Mouse (Mus musculus): Measurements from ENCODE around the gene Rapgef2.

Rapgef2 gene

DNA sequence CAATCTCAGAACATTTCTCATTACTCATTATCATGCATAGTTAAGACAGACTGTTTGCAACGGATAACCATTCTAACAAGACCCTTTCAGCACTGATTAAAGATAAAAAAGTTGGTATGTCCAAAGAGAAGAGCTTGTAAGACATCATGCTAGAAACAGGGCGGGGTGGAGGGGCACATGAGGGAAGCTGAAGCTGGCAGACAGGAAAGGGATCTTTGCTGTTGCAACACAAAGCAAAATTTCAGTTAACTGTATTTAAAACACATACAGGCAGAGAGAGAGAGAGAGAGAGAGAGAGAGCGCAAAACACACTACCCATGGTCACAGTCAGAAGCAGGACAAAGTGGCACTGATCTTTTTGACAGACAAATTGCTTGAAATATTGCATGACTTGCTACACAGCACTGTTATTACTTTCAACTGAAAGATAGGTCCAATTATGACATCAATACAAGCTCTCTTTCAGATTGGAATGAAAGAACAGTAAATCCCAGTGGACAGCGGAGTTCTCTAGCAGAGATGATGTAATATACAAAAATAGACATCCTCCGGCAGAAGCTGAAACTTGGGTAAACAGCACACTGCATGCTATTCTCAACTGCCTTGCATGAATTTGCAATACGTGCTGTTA is 125.1 kb downstream of the Rapgef2 start:
- peak in 1 of 2 experiments; percentile 41 for DNase-seq

DNA sequence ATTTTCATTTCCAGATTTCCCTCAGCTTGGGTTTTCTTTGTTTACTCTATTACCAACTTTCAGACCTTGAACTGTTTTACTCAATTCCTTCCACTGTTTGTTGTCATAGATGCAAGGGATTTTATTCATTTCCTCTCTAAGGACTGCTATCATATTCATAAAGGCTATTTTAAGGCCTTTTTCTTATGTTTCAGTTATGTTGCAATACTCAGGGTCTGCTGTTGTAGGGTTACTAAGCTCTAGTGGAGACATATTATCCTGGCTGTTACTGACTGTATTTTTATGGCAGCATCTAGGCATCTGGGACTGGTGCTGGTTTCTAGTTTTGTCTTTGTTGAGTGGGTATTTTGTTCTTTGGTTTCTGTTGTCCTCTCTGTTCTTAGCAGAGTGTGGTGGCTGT is 128.1 kb downstream of the Rapgef2 start:
- no peak for DNase-seq

DNA sequence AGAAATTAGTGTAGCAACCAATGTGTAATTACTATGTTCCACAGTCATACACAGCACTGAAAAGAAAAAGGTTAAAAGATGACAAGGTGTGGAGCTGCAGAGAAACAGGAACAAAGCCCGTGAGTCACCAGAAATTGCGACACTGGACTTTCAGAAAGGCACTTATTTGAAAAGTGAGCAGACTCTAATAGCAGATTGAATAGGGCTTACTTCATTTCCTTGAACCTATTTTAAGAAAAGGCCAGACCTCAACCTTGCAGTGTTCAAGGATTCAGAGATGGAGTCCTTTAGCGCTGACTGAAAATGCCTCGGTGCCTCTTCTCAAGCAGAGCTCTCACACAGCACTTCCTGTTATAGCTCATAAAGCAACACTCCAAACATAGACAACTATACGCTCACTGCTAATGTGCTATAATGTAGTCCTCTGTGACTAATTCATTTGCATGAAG is 133.3 kb downstream of the Rapgef2 start:
- DNase-seq = peak in 1 of 2 experiments; percentile 42

DNA sequence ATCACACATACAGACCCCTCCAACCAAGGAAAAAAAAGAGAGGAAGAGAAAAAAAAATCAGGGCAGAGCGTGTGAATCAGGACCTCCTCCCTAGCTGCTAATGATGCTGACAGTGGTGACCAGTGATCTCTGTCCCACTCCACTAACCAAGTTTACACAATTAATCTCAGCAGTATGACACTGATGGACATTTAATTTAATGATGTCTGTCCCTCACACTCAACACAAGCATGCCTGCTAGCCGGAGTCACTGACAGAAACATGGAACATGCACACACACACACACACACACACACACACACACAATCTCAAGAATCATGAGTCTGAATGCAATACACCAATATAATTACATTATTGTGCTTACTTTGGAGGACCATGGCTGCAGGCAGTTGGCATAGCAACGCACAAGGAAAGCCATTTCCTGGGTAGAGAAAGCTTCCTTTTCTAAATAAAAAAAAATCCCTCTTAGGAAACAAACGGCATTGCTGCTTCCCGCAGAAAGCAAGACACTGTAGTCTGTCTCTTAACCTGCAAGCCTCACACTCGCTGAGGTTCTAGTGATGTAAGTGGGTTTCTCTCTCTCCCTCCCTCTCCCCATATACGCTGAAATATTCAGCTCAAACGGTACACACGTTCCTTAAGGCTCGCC is 140.8 kb downstream of the Rapgef2 start:
- DNase-seq = no peak

DNA sequence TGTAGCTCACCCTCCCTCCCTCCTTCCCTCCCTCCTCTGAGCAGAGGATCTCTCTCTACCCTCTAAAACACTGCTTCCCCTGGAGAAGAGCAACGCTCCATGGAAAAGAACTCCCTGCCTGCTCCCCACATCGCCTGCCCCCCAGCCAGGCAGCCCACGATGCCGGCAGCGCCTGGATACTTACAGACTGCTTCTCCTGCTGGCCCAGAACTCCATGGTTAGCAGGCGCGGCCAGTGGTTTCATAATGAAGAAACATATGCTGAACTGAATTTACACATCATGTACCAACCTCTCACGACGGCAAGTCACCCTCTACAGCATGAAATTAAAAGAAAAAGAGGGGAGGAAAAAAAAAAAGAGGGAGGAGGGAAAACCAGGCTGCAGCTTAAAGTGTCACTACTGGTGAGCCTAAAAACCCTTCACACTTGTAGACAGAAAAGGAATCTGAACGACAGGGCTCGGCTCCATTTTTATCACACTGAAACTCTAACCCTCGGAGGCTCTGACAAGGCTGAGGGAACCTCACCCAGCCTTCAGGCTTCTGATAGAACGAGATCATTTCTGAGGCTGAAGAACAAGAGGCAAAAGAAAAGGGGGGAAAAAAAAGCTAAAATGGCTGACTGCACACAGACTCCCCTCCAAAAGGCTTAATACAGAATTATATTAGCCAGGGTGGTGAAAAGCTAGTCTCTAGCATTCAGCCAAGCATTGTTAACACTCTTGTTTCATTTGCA is 141.5 kb downstream of the Rapgef2 start:
- DNase-seq = no peak

DNA sequence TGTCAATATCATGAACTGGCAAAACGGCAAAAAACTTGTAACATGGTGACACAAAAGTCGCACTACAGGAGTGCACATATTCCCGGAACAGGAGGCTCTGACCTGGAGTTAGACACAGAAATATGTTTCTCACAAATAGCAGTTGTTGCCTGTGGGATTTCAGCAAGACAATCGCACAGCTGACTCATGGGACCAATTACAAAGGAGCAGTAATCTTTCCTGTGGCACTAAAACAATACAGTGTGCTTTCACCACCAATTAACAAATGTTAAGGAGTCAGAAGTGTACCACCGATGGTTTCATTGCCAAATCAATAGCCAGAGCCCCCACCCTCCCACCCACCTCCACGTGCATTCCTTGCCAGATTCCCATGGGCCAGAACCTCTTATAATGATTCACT is 142.2 kb downstream of the Rapgef2 start:
- DNase-seq = no peak

DNA sequence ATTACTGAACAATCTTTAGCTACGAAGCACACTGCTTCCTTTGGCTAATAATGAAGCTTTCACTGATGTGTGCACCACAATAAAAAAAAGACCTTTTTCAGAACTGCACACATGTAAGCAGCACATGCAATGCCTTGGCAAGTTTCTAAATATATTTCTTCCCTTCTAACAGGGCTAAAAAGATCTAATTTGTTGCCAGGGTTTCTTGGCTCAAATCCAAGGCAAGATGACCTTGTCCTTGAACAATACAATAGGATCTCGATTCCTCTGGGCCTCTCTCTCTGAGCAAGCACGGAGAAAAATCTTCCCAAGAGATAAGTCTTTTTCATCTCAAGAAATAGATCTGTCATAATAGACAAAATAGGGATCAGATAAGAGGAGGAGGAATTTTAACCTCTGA is 147.1 kb downstream of the Rapgef2 start:
- DNase-seq = peak; percentile 49 to 69

DNA sequence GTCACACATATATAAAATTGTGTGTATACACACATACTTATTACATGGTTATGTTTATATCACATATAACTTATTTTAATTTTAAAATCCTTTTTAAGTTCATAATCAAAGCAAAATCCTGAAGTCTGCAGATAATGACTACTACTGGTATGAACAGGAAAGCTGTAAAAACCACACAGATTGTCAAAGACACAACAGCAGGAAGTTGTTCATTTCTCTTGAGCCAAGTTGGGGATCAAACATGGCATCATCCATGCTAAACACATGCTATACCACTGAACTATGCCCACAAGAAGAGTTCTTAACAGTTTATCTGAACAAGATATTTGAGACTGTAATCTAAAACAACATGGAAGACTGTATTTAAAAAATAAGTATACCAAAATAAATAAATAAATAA is 147.7 kb downstream of the Rapgef2 start:
- no peak for DNase-seq

DNA sequence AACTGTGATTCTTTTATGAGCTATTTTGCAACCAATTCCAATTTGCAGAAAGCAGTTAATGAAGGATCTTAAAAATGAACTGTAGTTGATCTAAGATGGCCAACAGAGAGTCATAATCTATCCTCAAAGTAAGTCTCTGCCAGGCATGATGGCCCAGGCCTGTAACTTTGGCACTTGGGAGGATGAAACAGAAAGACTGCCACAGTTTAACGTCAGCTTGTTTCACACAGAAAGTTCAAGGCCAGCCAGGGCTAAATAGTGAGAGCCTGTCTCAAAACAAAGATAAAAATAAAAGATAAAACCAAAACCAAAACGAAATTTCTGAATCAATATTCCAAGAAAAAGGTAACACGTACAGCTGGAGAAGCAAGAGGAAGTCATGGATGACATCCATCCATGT is 155.3 kb downstream of the Rapgef2 start:
- no peak for DNase-seq

DNA sequence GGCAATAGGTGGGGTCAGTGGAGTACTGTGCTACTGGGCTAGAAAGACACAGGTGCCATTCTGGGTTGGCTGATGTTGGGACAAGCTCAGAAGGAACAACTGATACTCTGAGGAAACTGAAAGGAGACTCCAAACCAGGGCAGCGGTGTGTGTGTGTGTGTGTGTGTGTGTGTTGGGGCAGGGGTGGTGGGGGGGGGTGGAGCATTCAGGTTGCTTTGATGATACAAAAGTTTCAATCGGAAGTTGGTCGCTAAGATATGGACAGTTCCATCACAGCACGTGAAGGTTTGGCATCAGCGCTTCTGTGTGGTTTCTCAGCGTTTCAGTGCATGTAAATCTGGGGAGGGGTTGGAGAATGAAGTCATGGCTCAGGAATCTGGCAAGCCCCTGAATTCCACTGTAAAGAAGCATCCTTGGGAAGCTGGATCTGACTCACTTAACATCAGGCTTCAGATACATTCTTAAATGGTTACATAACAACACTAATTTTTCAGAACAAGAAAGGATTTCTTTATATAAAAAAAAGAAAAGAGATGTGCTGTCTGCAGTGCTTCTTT is 157.2 kb downstream of the Rapgef2 start:
- no peak for DNase-seq

DNA sequence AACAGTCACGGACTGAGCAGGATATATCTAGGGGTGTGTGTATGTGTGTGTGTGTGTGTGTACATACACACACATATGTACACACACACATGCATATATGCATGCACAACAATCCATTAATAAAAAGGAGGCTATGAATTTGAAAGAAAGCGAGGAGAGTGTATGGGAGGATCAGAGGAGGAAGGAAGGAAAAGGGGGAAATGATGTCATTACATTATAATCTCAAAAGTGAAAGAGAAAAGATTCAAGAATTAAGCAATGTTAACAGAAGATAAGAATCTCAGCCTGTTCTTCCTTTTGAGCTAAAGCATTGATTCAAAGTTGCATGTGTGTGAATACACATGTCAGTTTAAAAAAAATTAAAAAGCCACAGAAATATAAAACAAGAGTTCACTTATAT is 158.5 kb downstream of the Rapgef2 start:
- no peak for DNase-seq

DNA sequence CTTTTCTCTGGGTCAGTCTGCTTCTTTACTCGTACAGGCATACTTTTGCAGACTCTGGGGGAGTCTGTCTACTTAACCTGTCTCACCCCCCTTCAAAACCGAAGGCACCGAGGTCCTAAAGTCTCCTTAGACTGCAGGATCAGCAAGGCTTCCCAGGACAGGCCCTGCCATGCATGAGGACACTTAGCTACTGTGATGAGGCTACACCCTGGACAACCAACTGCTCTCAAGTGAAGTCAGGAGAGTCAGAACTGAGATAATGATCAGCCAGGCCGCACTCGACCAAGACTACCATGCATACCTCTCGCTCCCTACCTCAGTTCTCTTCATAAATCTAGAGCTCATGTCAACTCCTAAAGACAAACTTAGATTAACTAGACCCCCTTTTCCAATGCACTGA is 159.5 kb downstream of the Rapgef2 start:
- peak in 1 of 2 experiments; percentile 26 for DNase-seq

DNA sequence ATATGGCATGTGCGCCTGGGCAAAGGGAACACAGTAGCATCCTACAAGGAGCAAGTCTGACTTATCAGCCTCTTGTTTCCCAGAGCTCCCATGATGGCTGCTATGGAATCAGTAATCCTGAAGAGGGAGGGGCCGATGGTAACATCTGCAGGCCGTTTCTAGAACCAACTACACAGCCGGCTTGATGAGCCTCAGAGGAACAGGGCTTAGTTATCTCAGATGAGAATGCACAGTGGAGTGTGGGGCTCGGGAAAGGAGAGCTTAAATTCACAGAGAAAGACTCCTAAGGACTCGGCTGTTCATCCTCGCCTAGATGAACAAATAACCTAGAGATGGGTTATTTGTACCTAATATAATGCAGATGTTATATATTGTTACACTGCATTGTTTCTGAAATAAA is 164.9 kb downstream of the Rapgef2 start:
- DNase-seq = no peak

DNA sequence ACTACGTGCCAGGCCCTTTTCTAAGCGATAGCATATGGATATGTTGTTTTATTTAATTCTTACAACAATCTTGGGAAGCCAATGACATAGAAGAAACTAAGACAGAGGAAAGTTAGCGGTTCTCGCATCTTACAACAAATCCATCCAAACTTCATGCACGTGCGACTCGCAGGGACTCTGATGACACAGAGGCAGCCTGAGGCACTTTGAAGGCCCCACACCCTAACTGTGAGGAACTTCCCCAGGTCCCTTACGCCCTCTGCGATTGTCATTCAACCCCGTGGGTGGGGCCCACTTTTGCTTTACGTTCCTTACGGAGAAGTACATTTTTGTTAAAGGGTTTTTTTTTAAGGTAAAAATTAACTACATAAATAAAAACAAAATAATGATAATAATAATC is 166.3 kb downstream of the Rapgef2 start:
- no peak for DNase-seq

DNA sequence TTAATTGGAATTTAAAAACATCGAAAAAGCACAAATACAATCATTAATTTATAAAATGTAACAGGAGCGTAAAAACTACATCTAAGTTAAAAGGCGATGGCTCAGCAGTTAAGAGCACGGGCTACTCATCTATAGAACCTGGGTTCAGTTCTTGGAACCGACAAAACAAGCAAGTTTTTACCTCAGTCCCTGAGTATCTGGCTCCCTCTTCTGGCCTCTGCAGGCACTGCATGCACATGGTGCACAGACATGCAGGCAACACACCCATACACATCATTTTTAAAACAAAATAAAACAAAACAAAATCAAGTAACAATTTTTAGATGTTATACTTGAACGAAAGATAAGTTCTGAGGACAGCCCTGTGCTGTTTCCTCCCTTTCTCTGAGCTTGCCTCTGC is 176.2 kb downstream of the Rapgef2 start:
- DNase-seq = peak in 1 of 2 experiments; percentile 56

DNA sequence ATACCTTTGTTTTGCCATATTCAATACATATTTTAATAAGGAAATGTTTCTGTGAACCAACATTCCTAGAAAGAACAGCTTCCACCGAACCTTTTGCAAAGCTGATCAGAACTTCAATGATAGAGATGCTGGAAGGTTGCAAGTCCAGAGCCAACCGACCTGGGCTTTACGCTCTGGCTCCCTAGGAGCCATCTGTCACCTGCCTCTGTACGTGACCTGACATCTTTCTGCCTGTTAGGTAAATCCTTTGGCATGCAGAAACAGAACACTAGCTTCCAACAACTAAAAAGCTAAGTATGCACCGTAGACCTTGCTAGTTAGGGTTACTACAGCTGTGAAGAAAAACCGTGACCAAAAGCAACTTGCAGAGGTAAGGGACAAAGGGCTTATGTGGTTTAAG is 178.1 kb downstream of the Rapgef2 start:
- DNase-seq = no peak

DNA sequence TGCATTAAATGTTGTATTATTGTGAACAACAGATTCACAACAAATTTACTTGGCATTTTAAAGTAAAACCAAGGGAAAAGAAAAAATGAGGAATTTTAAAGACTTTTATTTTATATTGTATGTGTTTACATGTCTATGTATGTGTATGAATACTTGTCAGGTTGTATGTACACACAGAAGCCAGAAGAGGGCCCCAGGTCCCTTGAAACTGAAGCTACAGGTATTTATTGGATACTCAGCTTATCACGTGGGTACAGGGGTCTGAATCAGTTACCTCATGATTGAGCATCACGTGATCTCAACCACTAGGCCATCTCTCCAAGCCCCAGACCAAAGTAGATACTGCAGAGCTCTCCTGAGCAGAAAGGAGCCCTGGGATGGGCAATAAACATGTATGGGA is 180.0 kb downstream of the Rapgef2 start:
- DNase-seq = peak in 1 of 2 experiments; percentile 12

DNA sequence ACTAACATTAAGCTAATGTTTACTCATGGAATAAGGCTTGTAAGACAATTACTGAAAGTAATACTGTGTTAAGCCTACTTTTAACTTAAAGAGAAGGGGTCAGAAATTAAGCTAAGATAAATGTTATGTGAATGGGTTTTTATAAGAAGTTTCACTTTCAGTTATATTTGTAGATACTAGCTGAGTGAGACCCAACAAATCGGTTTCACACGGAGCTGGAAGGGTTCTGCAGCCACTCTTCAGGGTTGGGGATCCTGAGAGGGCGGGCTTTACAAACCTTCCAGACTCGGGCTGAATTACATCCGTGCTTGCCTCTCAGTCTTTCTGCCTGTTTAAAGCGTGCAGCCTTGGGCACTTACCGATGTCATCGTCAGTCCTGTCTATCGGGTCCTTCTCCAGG is 182.7 kb downstream of the Rapgef2 start:
- no peak for DNase-seq

DNA sequence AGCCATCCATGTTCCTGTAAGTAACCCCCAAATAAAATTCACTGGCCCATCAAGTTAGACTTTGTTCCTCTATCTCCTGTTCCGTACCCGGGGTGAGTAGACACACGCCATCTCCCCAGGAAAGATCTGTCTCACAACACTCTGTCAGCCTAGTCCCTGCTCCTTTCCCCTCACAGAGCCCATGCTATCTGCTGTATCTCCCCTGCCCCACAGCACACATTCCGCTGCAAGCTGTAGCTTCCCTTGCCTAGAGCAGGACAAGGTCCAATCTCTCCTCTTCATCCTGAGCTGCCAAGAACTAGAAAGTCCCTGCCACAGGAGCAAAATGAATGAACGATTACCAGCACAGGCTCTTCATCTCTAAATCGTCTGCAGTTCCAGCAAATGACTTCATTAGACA is 184.6 kb downstream of the Rapgef2 start:
- DNase-seq = no peak

DNA sequence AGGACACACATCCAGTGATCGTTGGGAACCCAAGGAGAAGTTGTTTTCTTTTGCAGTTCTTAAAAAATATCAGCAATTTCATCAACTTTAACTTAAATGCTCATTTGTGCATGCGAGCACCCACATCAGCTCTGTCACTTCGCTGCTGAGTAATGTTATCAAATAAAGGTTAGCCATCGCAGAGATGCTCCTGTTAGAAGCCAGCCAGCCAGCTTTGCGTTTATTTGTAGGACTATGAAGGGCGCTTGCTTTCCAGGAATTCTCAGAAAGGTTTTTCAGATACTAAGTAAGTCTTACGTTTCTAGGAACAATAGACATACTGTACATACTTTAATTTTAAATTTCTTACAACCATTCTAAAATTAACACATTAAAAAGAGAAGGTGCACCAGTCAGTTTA is 185.5 kb downstream of the Rapgef2 start:
- no peak for DNase-seq

DNA sequence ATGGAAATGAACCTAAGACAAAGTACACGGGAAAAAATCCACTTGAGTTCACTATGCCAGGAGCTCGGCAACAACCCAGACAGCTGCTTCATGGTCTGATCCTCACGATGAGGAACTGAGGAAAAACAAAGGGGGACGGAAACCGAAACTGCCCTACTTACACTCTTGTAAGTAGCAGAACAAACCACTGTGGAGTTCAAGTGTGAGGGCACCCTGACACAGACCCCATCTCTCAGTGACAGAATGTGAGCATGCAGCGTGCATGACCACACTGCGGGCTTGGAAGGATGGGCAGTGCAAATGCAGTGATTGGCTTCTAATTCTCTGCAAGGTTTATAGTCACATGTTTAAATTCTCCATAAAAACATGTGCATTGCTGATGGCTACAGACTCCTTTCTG is 197.2 kb downstream of the Rapgef2 start:
- DNase-seq = no peak

DNA sequence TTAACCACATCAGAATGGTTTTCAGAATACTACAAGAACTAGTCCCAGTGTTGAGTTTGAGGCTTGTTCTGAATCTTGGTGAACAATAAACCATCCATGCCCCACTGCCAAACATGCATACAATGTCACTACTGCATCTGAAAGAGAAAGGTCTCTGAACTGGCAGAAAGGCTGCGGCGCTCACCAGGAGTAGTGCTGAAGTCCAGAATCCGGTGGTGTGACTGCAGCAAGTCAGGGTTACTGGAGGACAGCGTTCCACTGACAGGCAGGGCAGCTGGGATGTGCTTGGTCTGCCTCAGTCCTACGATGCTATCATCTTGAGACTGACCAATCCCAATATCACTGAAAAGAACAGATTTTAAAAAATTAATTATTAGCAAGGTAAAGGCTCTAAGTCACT is 197.9 kb downstream of the Rapgef2 start:
- DNase-seq = peak; percentile 13 to 29

DNA sequence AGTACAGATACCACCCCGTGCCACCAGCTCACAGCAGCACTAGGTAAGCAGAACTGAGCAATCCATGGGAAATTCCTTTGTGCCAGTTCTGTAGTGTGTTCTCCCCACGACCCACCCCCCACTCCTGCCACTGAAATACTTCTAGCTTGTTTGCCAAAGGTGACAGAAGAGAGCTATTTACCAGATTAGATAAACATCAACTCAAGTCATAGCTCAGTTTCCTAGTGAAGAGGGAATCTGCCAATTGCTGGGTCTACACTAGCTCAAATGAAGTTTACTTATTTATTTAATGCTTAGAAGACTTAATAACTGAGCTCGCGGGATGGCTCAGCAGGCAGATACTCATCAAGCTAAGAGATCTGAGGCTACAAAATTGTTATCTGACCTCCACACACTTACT is 200.0 kb downstream of the Rapgef2 start:
- no peak for DNase-seq

DNA sequence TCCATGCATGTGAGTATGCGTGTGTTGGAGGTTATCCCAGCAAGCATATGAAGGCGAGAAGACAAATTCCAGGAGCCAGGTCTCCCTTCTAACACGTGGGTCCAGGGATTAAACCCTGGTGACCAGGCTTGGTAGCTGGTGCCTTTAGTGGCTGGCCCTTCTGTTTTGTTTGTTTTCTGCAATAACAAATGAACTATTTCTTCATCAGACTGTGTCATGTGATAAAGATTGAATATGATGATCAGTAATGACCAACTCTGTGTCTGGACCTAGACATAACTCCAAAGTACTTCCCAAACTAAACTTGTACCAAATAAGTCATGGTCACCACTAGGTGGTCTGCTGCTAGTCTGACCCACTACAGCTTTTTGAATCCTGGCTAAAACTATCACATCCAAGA is 202.4 kb downstream of the Rapgef2 start:
- DNase-seq = no peak
